Mouse (Mus musculus): ENCODE data around the gene Bub3. TPM values are rescaled to one million over a fixed set of nuclear protein-coding genes. Genes with fewer than 3 reads are reported as not detected.

Bub3 gene
- polyA plus RNA-seq, 1 experiment from 2014 or later, result 237 TPM

DNA sequence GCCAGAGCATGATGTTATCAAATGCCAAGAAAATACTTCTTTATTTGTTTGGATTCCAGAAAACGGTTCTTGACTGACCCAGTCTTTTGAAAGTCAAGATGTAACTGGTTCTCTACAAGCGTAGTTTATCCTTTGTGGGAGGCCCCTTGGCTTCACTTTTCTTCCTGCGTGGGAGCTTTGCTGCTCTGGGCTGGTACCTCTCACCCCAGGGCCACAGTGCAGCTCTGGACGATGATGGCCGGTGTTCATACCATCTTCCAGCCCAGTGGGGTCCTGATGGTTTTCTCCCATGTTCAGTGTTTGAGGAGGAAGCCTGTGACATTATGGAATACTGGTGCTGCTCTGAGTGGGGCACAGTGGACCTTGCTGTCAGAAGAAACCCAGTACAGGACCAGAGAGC, 12.5 kb upstream of the Bub3 start:
- peaks cover 99% of the 10 kb centered on the region for H3K27me3 ChIP-seq
- 3% methylated on average over 5 of the region's 5 CpGs for WGBS
- no peak overlapping the region for H3K27ac ChIP-seq
- H3K4me2 ChIP-seq, result no peak overlapping the region
- H3K9ac ChIP-seq, result no peak overlapping the region
- no peak overlapping the region for H3K4me3 ChIP-seq
- H3K4me1 ChIP-seq, result peaks cover 19% of the 10 kb centered on the region
- ATAC-seq (ENCODE audit: insufficient number of reproducible peaks, insufficient read depth, low FRiP score, low TSS enrichment, low read depth), result no peak
- H3K36me3 ChIP-seq, result no peaks in the 10 kb centered on the region
- no peaks in the 10 kb centered on the region for H3K9me3 ChIP-seq

DNA sequence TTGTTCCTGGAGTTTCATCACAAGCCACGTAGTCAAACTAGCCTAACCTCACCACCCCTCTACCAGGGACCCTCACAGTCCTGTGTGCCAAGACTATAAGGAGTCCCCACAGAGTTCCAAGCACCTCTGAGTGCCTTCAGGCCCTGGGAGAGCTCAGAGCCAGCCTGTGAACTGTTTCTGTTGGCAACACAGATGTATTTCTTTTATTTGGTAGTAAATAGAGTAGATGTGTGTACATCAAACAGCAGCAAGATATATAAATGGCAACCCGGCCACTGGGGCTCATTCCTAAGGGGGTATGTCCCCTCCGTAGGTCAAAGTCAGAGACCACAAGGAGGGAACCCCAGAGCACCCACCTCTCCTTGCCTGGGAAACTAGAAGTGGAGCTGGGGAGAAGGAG, 11.5 kb upstream of the Bub3 start, which contains the start of gene Hmx2:
TSS of gene Hmx2 (plus strand) at position 301 of the 400 bp plus-strand sequence.
- Histone ChIP-seq H3K4me1 (peaks cover 10% of the 10 kb centered on the region), H3K4me2 (no peak within 1 kb of the TSS), H3K9me3 (no peaks in the 10 kb centered on the region), H3K9ac (no peak within 1 kb of the TSS), H3K27ac (no peak within 1 kb of the TSS), H3K4me3 (no peak within 1 kb of the TSS), H3K36me3 (no peaks in the 10 kb centered on the region), H3K27me3 (peaks cover 99% of the 10 kb centered on the region)
- no peak for ATAC-seq (ENCODE audit: insufficient number of reproducible peaks, insufficient read depth, low FRiP score, low TSS enrichment, low read depth)
- 7% methylated on average over 3 of the region's 3 CpGs for WGBS

DNA sequence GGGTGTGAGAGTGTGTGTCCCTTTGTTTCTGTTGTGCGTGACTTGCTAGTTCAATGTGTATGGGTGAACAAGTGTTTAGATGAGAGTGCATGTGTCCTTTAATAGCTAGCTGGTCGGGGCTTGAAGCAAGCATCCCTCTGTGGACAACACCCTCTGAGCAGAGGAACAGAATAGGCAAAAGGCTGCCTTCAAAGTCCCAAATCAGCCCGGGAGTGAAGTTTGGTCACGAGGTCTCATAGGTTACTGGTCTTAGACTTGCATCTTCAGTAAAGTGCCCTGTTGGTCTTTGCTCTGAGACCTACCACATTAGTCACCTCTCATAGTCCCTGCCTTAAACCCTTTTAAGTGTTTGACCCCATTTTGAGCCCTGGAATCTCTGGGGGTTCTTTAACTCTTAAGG, 8.6 kb upstream of the Bub3 start:
- Histone ChIP-seq H3K4me1 (peaks cover 24% of the 10 kb centered on the region), H3K9ac (no peak overlapping the region), H3K27ac (no peak overlapping the region), H3K36me3 (no peaks in the 10 kb centered on the region), H3K9me3 (no peaks in the 10 kb centered on the region), H3K4me3 (no peak overlapping the region), H3K4me2 (no peak overlapping the region), H3K27me3 (peaks cover 100% of the 10 kb centered on the region)
- no peak for ATAC-seq (ENCODE audit: insufficient number of reproducible peaks, insufficient read depth, low FRiP score, low TSS enrichment, low read depth)
- 3% methylated on average over 4 of the region's 4 CpGs for WGBS

DNA sequence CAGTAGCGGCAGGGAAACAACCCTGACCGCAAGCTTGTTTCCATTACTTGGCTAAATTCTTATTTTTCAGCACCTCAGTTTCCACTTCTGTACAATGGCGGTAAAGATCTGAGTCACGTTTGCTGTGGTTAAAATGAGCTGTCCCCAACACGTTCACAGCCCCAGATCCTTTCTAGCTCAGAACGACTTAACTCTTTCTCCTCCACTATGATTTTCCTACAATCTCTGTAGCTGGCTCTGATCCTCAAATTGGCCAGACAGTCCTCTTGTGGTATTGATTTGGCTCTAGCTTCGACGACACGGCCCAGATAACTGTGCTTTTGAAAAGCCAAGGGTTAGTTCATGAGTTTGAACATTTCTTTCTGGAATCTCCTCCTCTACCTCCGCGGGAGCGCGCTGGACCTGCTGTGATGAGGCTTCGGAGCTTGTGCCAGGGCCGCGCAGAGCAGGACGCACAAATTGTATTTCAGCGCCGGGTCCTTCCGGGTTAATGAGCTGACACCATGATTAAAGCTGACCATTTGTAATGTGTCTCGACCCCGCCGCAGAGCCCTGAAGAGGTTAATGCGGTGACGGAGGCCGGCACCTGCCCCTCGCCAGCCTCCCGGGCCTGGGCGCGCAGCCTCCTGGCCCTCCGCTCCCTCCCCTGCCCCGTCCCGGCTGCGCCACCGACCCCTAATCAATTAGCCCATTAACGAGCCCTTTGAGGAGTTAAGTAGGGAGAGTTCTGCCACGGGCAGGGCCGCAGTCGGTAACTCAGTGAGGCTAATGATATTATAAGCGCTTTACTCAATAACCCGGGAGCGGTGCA, 7.9 kb upstream of the Bub3 start:
- ATAC-seq (ENCODE audit: insufficient number of reproducible peaks, insufficient read depth, low FRiP score, low TSS enrichment, low read depth), result no peak
- under 1% methylated on average over 42 of the region's 42 CpGs for WGBS

DNA sequence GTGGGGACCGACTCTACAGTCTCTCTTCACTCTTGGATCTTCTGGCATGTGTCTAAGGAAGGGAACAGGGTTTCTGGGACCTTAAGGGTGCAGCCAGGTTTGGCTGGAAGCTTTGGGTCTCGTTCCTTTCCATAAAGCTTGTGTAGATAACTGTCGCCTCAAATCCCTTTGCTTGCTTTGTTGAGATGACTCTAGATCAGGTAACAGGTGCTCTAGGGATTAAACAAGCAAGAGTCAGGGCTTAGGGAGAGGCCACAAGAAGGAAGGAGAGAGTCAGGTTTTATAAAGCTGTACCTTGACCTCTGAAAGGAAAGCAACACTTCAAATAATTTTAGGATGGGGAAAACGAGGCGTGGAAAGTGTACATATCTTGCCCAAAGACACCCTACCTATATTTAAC, 7.2 kb upstream of the Bub3 start:
- H3K36me3 ChIP-seq, result no peaks in the 10 kb centered on the region
- 1% methylated on average over 5 of the region's 5 CpGs for WGBS
- no peak for ATAC-seq (ENCODE audit: insufficient number of reproducible peaks, insufficient read depth, low FRiP score, low TSS enrichment, low read depth)

More for the DNA sequence above, 7.9 kb upstream of the Bub3 start:
- H3K36me3 ChIP-seq, result no peaks in the 10 kb centered on the region
- peaks cover 100% of the 10 kb centered on the region for H3K27me3 ChIP-seq
- no peak overlapping the region for H3K27ac ChIP-seq
- H3K9ac ChIP-seq, result no peak overlapping the region
- no peaks in the 10 kb centered on the region for H3K9me3 ChIP-seq
- peaks cover 30% of the 10 kb centered on the region for H3K4me1 ChIP-seq
- H3K4me2 ChIP-seq, result no peak overlapping the region
- H3K4me3 ChIP-seq, result no peak overlapping the region

DNA sequence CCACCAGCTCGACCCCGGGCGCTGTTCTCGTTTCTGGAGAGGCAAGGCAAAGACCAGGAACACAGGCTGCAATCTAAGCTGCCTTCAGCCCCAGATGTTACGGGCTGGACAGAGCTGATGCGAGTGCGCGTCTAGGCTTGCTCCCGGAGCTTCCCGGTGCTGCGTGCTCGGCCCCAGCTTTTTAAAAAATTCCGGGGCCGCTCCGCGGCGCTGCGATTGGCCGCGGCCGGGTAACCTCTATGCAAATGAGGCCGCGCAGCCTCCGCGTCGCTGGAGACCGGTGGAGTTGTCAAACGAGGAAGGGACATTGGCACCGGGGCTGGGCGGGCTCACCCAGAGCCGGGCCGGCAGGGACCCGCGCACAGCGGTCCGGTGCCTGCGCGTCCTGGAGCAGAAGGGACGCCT, 6.2 kb upstream of the Bub3 start:
- Histone ChIP-seq H3K27ac (no peak overlapping the region), H3K4me2 (peak overlapping the region; percentile 61), H3K36me3 (no peaks in the 10 kb centered on the region), H3K4me3 (peak overlapping the region; percentile 36), H3K9me3 (no peaks in the 10 kb centered on the region), H3K9ac (0 out of 2 replicates have a peak overlapping the region, but pooled peaks have one; percentile 21), H3K4me1 (peaks cover 31% of the 10 kb centered on the region), H3K27me3 (peaks cover 100% of the 10 kb centered on the region)
- no peak for ATAC-seq (ENCODE audit: insufficient number of reproducible peaks, insufficient read depth, low FRiP score, low TSS enrichment, low read depth)
- WGBS, result under 1% methylated on average over 38 of the region's 39 CpGs

More for the DNA sequence above, 7.2 kb upstream of the Bub3 start:
- Histone ChIP-seq H3K4me3 (no peak overlapping the region), H3K27ac (no peak overlapping the region), H3K4me2 (no peak overlapping the region), H3K4me1 (peaks cover 31% of the 10 kb centered on the region), H3K9me3 (no peaks in the 10 kb centered on the region), H3K27me3 (peaks cover 100% of the 10 kb centered on the region), H3K9ac (no peak overlapping the region)

DNA sequence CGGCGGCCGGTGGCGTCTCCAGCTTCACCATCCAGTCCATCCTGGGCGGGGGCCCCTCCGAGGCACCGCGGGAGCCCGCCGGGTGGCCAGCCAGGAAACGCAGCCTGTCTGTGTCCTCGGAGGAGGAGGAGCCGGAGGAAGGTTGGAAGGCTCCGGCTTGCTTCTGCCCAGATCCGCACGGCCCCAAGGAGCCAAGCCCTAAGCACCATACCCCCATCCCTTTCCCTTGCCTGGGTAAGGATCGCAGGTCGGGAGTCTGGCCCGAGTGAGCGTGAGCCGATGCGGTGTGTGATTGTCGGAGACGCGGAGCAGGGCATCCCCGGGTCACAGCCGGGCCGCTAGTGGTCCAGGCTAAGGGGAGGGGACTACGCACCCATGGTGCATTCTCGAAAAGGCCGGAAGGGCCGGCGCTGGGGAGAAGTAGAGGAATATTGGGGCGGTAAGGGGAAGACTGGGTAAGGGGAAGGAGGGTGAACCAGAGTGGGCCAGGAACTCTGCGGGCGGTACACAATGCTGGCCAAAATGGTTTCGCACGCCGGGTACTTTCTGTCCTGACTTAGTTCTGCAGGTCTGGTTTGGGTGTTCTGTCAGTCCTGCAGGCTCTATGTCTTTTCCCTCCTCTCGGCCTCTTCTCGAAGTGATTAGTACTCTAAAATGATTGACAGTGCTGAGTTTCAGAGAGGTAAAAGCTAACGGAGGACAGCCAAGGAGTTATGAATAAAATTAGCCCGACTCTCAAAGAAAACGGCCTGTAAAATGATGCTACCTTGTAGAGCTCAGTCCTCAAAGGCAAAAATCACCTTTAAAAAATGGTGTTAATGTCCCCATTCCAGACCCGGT, 5.5 kb upstream of the Bub3 start:
- no peaks in the 10 kb centered on the region for H3K9me3 ChIP-seq
- H3K4me1 ChIP-seq, result peaks cover 31% of the 10 kb centered on the region
- H3K27me3 ChIP-seq, result peaks cover 100% of the 10 kb centered on the region
- no peaks in the 10 kb centered on the region for H3K36me3 ChIP-seq
- peak overlapping the region; percentile 61 for H3K4me2 ChIP-seq
- WGBS, result under 1% methylated on average over 45 of the region's 45 CpGs
- ATAC-seq (ENCODE audit: insufficient number of reproducible peaks, insufficient read depth, low FRiP score, low TSS enrichment, low read depth), result peak; percentile 40; the same call in 1 of the 2 replicates
- H3K4me3 ChIP-seq, result peak overlapping the region; percentile 36
- no peak overlapping the region for H3K27ac ChIP-seq
- H3K9ac ChIP-seq, result 0 out of 2 replicates have a peak overlapping the region, but pooled peaks have one; percentile 21

DNA sequence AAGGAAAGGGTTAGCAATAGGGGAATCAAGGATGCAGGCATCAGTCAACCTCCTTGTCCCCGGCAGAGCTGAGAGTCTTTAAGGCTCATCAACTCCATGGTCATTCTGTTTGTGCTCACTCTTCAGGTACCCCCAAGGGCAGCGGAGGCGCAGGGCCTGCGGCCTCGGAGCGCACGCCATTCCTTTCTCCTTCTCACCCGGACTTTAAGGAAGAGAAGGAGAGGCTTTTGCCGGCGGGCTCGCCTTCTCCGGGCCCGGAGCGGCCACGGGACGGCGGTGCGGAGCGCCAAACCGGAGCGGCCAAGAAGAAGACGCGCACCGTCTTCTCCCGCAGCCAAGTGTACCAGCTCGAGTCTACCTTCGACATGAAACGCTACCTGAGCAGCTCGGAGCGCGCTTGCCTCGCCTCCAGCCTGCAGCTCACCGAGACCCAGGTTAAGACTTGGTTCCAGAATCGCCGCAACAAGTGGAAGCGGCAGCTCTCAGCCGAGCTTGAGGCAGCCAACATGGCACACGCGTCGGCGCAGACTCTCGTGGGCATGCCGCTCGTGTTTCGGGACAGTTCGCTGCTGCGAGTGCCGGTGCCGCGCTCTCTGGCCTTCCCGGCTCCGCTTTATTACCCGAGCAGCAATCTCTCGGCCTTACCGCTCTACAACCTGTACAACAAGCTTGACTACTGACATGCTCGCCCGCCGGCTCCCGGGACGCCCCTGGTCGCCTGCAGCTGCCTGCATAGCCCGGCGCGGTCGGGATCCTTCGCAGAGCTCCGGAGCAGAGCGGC, 4.5 kb upstream of the Bub3 start:
- WGBS, result 1% methylated on average over 68 of the region's 68 CpGs
- no peak for ATAC-seq (ENCODE audit: insufficient number of reproducible peaks, insufficient read depth, low FRiP score, low TSS enrichment, low read depth)
- H3K27me3 ChIP-seq, result peaks cover 91% of the 10 kb centered on the region
- H3K4me3 ChIP-seq, result peak overlapping the region; percentile 27
- peak overlapping the region; percentile 46 for H3K4me2 ChIP-seq
- no peaks in the 10 kb centered on the region for H3K36me3 ChIP-seq
- no peak overlapping the region for H3K27ac ChIP-seq
- peaks cover 31% of the 10 kb centered on the region for H3K4me1 ChIP-seq
- H3K9me3 ChIP-seq, result no peaks in the 10 kb centered on the region
- no peak overlapping the region for H3K9ac ChIP-seq

DNA sequence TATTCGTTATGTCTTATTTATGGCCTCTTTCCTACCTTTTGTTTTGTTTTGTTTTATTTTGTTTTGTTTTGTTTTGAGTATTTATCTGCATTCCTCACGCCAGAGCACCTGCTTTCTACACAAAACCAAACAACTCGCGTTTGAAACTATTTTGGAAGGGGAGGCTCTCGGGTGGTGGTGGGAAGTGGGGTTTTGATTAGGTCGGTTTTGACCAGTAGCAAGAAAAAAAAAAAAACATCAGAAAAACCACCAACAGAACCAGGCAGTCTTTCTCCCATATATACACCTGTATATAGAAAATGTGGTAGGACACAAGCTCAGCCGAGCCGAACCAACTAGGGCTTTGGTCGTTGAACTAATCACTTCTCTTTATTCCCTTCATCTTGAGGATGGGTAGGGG, 3.9 kb upstream of the Bub3 start:
- H3K27ac ChIP-seq, result no peak overlapping the region
- H3K4me3 ChIP-seq, result peak overlapping the region; percentile 27
- under 1% methylated on average over 9 of the region's 9 CpGs for WGBS
- H3K4me1 ChIP-seq, result peaks cover 35% of the 10 kb centered on the region
- H3K9ac ChIP-seq, result no peak overlapping the region
- no peaks in the 10 kb centered on the region for H3K36me3 ChIP-seq
- peak overlapping the region; percentile 46; the same call in 1 of the 2 replicates for H3K4me2 ChIP-seq
- no peak for ATAC-seq (ENCODE audit: insufficient number of reproducible peaks, insufficient read depth, low FRiP score, low TSS enrichment, low read depth)
- H3K9me3 ChIP-seq, result no peaks in the 10 kb centered on the region
- H3K27me3 ChIP-seq, result peaks cover 85% of the 10 kb centered on the region

DNA sequence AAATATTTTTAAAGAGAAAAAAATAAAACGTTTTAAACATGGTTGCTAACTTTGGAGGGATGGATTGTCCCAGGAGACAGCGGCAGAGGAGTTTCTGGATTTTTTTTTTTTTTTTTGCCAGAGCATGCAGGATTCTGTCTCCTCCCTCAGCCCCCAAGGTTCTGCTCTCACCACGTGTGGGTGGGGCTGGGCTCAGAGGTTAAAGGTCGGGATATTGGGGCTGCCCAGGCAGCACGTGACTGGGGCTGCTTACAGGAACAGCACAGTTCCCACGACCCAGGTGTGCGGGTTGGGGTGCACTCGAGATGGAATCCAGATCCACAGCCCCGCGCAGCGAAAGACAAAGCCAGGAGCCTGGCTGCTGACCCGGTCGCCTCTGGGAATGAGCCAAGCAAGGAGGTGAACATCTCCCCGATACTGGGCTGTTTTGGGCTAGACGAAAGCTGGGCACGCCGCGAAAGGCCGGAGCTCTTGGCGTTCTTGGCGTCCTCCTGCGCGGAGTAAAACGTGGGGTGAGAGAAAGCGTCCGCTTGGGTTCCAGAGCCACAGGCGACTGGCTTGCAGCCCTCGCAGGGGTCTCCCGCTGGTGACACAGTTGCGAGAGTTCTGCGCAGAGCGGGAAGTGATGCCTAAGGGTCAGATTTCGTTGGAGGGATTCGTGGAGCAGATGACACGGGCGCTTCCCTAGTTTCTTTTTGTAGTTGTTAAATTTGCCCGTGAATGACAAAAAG, 3.3 kb upstream of the Bub3 start:
- WGBS, result under 1% methylated on average over 37 of the region's 37 CpGs
- H3K4me2 ChIP-seq, result peak overlapping the region; percentile 22; the same call in 1 of the 2 replicates
- H3K36me3 ChIP-seq, result 0 out of 2 replicates have a peak, but pooled peaks cover under 1% of the 10 kb centered on the region
- ATAC-seq (ENCODE audit: insufficient number of reproducible peaks, insufficient read depth, low FRiP score, low TSS enrichment, low read depth), result no peak
- peaks cover 37% of the 10 kb centered on the region for H3K4me1 ChIP-seq
- H3K27me3 ChIP-seq, result peaks cover 79% of the 10 kb centered on the region
- H3K9ac ChIP-seq, result no peak overlapping the region
- peak overlapping the region; percentile 20 for H3K4me3 ChIP-seq
- H3K27ac ChIP-seq, result no peak overlapping the region
- no peaks in the 10 kb centered on the region for H3K9me3 ChIP-seq

Data from embryonic facial prominence, embryonic 13.5 days (tissue).